Mouse (Mus musculus): Measurements from ENCODE around the gene Dnmt3a. TPM values are rescaled to one million over a fixed set of nuclear protein-coding genes. Genes with fewer than 3 reads are reported as not detected.

Gene Dnmt3a
- total and polyA plus RNA-seq, 2 experiments from 2014 or later, result 88.5 to 130 TPM

DNA sequence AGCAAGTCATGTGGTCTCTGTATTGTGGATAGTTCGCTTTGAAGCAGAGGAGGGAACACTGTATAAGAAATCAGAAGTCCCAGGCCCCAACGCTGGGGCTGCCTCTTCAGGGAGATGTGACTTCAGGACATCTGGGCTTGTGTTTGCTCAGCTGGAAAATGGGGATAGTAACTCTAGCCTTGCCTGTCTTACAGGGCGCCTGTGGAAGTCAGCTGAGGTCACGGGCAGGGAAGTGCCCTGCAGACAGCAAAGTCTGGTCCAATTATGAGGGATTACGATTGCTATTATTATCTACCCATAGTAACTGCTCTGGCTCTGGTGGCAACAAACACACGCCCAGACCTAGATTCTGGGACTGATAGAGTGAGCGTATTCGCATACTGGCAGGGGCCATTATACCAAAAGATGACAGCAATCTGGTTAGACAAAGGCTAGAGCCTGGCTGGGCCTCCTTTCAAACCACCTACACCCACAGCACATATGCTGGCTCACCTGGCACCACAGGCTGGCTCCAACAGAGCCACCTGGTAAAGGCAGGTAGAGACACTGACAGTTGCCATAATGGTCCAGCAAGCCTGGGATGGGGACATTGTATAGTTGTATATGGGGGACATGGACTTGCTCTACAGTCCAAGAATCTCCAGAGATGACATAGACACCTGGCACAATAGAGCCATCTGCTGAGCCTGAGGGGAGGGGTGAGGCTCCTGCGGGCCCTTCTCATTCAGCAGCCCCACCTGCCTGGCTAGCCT, 31.4 kb downstream of the Dnmt3a start:
- peaks cover 40% of the 10 kb centered on the region for H3K36me3 ChIP-seq (ENCODE audit: insufficient read depth, low read length)
- no peaks in the 10 kb centered on the region for H3K27me3 ChIP-seq (ENCODE audit: insufficient read depth, low read length)
- H3K9ac ChIP-seq (replicated peaks; ENCODE audit: low read length, poor library complexity, severe bottlenecking), result no peak overlapping the region
- ATAC-seq (ENCODE audit: low FRiP score) (no peak), DNase-seq (ENCODE audit: low spot score) (no peak)
- no peaks in the 10 kb centered on the region for H3K9me3 ChIP-seq (ENCODE audit: low read length)
- no peak for TF ChIP-seq CTCF (IDR thresholded peaks at IDR 0.05)
- H3K4me1 ChIP-seq (ENCODE audit: insufficient read depth, low read length), result peaks cover 24% of the 10 kb centered on the region
- no peak overlapping the region for H3K4me2 ChIP-seq (ENCODE audit: low read depth, low read length, poor library complexity, severe bottlenecking)
- 69% methylated on average over 9 of the region's 9 CpGs for WGBS
- no peak overlapping the region for H3K4me3 ChIP-seq (ENCODE audit: low read depth, low read length)
- no peak overlapping the region for H3K27ac ChIP-seq (ENCODE audit: low read depth, low read length)

DNA sequence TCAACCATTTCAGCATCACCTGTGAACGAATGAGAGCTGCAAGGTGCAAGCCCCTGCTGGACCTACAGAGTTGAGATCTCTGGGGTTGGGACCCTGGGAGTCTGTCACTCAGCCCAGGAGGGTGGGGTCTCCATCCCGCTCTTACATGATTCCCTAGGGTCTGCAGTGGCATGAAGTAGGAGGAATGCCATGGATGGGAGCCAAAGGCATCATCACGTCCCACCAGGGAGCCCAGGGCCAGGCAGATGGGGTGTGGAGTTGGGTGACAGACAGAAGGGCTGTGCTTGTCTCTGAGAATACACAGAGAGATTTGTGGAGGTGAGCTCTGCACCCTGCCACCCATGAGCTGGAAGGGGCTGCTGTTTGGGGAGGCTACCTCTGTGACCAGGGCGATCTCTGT, 32.2 kb downstream of the Dnmt3a start:
- ATAC-seq (ENCODE audit: low FRiP score), result no peak
- H3K4me2 ChIP-seq (ENCODE audit: low read depth, low read length, poor library complexity, severe bottlenecking), result no peak overlapping the region
- TF ChIP-seq CTCF (IDR thresholded peaks at IDR 0.05), result no peak

DNA sequence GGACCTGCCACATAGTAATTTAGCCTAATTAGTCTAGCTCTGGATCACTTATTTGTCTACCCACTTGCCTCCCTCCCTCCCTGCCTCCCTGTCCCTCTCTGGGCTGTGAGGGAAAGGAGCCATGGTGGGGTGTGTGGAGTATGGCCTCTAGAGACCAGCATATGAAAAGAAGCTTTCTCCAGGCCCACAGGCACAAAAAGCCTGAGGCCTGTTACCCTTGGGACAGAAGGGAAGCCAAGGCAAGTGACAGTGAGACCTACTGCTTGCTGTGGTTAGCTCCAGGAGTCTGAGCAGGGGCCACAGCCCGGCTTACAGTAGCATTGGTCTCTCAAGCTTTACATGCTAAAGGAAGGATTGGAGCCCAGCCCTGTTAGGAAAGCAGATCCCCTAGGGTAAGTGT, 33.9 kb downstream of the Dnmt3a start:
- H3K36me3 ChIP-seq (ENCODE audit: insufficient read depth, low read length), result peaks cover 43% of the 10 kb centered on the region
- no peak overlapping the region for H3K9ac ChIP-seq (replicated peaks; ENCODE audit: low read length, poor library complexity, severe bottlenecking)
- H3K4me3 ChIP-seq (ENCODE audit: low read depth, low read length), result no peak overlapping the region
- no peaks in the 10 kb centered on the region for H3K27me3 ChIP-seq (ENCODE audit: insufficient read depth, low read length)
- no peak overlapping the region for H3K4me2 ChIP-seq (ENCODE audit: low read depth, low read length, poor library complexity, severe bottlenecking)
- H3K4me1 ChIP-seq (ENCODE audit: insufficient read depth, low read length), result peaks cover 13% of the 10 kb centered on the region; the same call in 1 of the 2 replicates
- DNase-seq (ENCODE audit: low spot score) (no peak), ATAC-seq (ENCODE audit: low FRiP score) (no peak)
- 76% methylated on average over 1 of the region's 1 CpGs for WGBS
- no peak overlapping the region for H3K27ac ChIP-seq (ENCODE audit: low read depth, low read length)
- no peaks in the 10 kb centered on the region for H3K9me3 ChIP-seq (ENCODE audit: low read length)
- no peak for TF ChIP-seq CTCF (IDR thresholded peaks at IDR 0.05)

More for the DNA sequence above, 32.2 kb downstream of the Dnmt3a start:
- no peak overlapping the region for H3K9ac ChIP-seq (replicated peaks; ENCODE audit: low read length, poor library complexity, severe bottlenecking)
- H3K36me3 ChIP-seq (ENCODE audit: insufficient read depth, low read length), result peaks cover 40% of the 10 kb centered on the region
- H3K27ac ChIP-seq (ENCODE audit: low read depth, low read length), result no peak overlapping the region
- no peaks in the 10 kb centered on the region for H3K9me3 ChIP-seq (ENCODE audit: low read length)
- no peak overlapping the region for H3K4me3 ChIP-seq (ENCODE audit: low read depth, low read length)
- no peaks in the 10 kb centered on the region for H3K27me3 ChIP-seq (ENCODE audit: insufficient read depth, low read length)
- 75% methylated on average over 4 of the region's 4 CpGs for WGBS
- peaks cover 24% of the 10 kb centered on the region for H3K4me1 ChIP-seq (ENCODE audit: insufficient read depth, low read length)
- DNase-seq (ENCODE audit: low spot score), result no peak

DNA sequence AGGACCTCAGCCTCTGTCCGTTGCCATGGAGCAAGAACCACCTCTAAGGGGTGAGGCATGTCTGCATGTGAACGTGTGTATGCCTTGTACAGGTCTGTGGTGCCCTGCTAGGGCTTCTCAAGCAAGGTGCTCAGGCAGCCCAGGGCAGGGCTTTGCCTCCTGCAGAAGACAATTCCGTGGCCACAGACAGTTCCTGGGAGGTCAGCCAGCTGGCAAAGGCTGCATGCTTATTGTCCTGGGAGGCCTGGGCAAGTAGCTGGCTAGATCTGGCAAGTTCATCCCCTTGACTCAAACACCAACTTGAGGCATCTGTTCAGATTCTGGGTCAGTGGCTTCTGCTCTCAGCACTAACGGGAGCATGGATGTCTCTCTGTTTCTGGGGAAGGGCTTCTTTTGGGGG, 35.3 kb downstream of the Dnmt3a start:
- no peak for ATAC-seq (ENCODE audit: low FRiP score)
- Histone ChIP-seq H3K27ac (ENCODE audit: low read depth, low read length) (peak overlapping the region; percentile 21), H3K9ac (replicated peaks; ENCODE audit: low read length, poor library complexity, severe bottlenecking) (0 out of 2 replicates have a peak overlapping the region, but pooled peaks have one; percentile 3), H3K9me3 (ENCODE audit: low read length) (no peaks in the 10 kb centered on the region), H3K36me3 (ENCODE audit: insufficient read depth, low read length) (peaks cover 44% of the 10 kb centered on the region), H3K4me1 (ENCODE audit: insufficient read depth, low read length) (peaks cover 10% of the 10 kb centered on the region; the same call in 1 of the 2 replicates), H3K27me3 (ENCODE audit: insufficient read depth, low read length) (no peaks in the 10 kb centered on the region), H3K4me2 (ENCODE audit: low read depth, low read length, poor library complexity, severe bottlenecking) (no peak overlapping the region), H3K4me3 (ENCODE audit: low read depth, low read length) (no peak overlapping the region)
- WGBS, result 48% methylated on average over 4 of the region's 4 CpGs
- no peak for TF ChIP-seq CTCF (IDR thresholded peaks at IDR 0.05)
- DNase-seq (ENCODE audit: low spot score), result peak; percentile 49

DNA sequence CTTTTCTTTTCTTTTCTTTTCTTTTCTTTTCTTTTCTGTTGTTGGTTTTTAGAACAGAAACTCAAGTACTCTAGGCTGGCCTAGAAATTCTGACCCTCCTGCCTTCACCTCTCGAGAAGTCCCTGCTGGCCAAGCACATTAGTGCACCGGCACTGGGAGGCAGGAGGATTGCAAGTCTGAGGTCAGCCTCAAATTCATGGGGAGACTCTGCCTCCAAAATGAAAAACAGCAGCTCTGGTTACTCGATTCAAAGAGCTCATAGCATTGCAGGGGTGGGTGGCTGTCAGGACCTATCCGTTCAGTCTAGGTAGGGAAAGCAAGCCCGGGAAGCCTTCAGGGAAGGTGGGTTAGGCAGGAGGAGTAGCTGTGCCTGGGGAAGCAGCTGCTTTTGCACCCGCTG, 37.0 kb downstream of the Dnmt3a start:
- ATAC-seq (ENCODE audit: low FRiP score) (no peak), DNase-seq (ENCODE audit: low spot score) (no peak)
- Histone ChIP-seq H3K36me3 (ENCODE audit: insufficient read depth, low read length) (peaks cover 26% of the 10 kb centered on the region), H3K4me3 (ENCODE audit: low read depth, low read length) (no peak overlapping the region), H3K27ac (ENCODE audit: low read depth, low read length) (peak overlapping the region; percentile 4), H3K4me2 (ENCODE audit: low read depth, low read length, poor library complexity, severe bottlenecking) (no peak overlapping the region), H3K9ac (replicated peaks; ENCODE audit: low read length, poor library complexity, severe bottlenecking) (no peak overlapping the region), H3K27me3 (ENCODE audit: insufficient read depth, low read length) (no peaks in the 10 kb centered on the region), H3K9me3 (ENCODE audit: low read length) (no peaks in the 10 kb centered on the region), H3K4me1 (ENCODE audit: insufficient read depth, low read length) (peaks cover 10% of the 10 kb centered on the region; the same call in 1 of the 2 replicates)
- WGBS, result 37% methylated on average over 6 of the region's 6 CpGs
- TF ChIP-seq CTCF (IDR thresholded peaks at IDR 0.05), result no peak

DNA sequence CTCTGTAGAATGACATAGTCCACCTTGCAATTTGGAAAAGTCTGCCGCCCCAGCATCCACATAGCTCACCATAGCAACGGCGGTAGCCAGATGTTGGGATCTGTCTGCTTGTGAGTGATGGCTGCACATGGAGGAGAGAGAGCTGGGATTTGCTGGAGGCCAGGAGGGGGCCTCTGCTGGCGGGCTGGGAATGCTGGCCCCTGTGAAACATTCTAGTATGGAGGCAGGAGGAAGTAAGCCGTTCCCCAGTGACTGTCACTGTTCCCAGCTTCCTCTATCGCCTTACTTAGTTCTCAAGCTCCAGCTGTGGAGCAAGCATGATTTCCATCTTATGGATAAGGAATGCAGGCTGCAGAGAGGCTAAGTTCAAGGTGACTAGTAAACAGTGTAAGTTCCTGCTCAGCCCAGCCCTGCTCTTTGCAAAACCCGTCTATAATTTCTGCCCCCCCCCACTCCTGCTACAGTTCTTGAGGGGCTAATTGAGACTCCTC, 37.6 kb downstream of the Dnmt3a start:
- Histone ChIP-seq H3K9ac (replicated peaks; ENCODE audit: low read length, poor library complexity, severe bottlenecking) (no peak overlapping the region), H3K27ac (ENCODE audit: low read depth, low read length) (peak overlapping the region; percentile 4), H3K36me3 (ENCODE audit: insufficient read depth, low read length) (peaks cover 22% of the 10 kb centered on the region), H3K4me1 (ENCODE audit: insufficient read depth, low read length) (peaks cover 10% of the 10 kb centered on the region; the same call in 1 of the 2 replicates), H3K27me3 (ENCODE audit: insufficient read depth, low read length) (no peaks in the 10 kb centered on the region), H3K4me2 (ENCODE audit: low read depth, low read length, poor library complexity, severe bottlenecking) (no peak overlapping the region), H3K9me3 (ENCODE audit: low read length) (no peaks in the 10 kb centered on the region), H3K4me3 (ENCODE audit: low read depth, low read length) (no peak overlapping the region)
- DNase-seq (ENCODE audit: low spot score), result peak; percentile 34
- WGBS, result 4% methylated on average over 7 of the region's 7 CpGs
- peak; percentile 18; the same call in 1 of the 2 replicates for TF ChIP-seq CTCF (IDR thresholded peaks at IDR 0.05)
- peak; percentile 28; the same call in 1 of the 2 replicates for ATAC-seq (ENCODE audit: low FRiP score)
